Mouse (Mus musculus) cerebellum, adult 11-12 months (tissue): ENCODE measurements around the gene Caap1.
A peak's percentile ranks its signal among the peaks of the same experiment; 100 is the strongest.

ENCODE experiments used
- DNase-seq: peaks from one replicate; pipeline ENCODE4 v3.0.0; 2022

Caap1 gene

DNA sequence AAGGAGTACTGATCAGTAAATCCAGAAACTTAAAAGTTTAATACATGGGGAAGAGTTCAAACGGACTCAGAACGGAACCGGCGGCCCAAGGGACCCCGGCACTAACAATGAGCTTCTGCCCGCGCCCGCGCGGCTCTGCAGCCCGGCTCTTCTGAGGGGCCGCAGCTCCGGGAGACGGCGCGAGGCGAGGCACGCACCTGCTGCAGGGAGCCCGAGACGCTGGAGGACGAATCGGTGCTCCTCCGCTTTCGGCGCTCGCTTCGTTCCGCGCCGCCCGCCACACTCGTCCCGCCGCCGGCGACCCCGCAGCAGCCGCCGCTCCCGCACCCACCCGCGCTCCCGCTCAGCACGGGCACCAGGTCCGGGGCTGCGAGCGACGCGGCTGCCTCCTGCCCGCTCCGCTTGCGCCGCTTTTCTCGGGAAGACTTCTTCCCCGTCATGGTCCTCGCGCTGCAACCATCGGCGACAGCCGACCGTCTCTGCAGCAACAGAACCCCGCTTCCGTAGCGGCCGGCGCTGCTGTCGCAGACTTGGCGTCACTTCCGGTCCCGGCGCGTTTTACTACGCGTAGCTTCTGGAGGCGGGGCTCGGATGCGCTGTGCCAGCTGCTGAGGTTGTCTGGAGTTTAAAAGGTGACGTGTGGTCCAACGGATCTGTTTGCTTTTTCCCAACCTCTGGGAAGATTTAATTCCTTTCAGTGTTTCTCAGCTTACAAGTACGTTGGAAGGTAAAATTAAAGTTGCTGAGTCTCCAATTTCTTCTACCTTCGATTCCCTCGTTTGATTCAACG lies at the start of gene Caap1, which contains the start of gene Gm10306:
Caap1 (minus strand) TSS at position 532 of the 790 bp plus-strand sequence.
Gm10306 (plus strand) TSS at position 282 of the 790 bp plus-strand sequence.
- peak; percentile 90 for DNase-seq

DNA sequence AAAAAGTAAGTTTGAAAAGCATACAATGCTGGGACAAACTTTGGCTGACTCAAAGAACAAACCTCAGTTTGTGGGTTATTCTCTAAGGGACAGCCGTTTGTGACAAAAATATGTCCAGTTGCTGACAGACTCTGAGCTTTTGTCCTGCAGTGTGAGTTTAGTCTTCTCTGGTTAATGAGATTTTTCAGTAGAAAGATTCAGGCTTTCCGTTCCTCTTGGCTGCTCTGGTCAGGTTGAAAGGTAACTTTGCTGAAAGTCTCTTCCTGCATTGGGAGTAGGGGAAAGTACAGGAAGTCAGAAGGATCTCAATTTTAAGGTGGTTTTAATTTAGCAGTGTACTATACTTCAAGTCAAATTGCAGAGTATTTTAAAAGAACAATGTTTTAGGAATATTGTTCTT lies 49.0 kb upstream of the Caap1 start:
- no peak for DNase-seq

DNA sequence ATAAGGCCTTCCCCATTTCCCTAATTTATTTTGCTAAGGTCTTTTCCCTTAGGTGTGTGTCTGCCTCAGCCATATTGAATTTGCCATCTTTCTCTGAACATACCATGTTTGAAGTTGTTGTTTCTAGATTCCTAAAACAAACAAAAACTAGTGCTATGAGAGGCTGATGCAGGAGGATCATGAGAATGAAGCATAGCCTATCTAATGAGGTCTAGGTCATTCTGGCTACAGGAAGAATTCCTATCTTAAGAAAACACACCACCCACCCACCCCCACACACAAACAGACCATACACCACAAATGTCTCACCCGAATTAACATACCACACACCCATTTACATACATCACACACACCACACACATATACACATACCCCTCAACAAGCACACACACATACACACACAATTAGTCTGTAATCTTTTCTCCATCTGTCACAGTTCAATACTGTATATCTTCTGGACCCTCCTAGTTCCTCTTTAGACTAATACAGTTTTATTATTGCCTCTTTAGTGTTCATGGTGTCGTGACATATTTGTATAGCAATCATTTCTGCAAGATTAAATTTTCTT lies 47.9 kb upstream of the Caap1 start:
- DNase-seq, result no peak

DNA sequence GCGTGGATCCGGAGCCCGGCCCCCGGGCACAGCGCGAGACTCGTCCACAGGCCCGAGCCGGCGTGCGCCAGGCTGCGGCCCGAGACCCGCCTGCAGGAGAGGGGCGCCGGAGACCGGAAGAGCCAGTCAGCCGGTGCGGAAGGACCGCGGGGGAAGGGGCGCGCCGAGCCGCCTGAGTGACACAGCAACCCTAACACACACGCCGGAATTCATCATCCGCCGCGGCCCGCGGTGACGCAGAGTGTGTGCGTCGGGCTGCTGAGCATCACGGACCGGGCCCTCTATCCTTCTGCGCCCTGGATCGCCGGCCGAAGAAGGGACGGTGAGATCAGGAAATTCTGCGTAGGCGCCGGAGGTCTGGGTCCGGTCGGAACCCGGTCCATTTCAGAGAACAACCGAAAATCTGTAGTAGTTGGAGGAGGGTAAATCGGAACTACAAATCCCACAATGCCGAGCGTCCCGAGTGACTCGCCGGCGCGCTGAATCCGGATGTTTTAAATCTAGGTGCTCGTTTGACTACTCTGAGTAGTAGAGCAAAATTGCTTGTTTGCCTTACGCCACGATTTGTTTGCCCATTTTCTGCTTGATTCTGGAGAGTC lies 46.5 kb upstream of the Caap1 start, which contains the start of gene Plaa:
Plaa (minus strand) TSS at position 214 of the 599 bp plus-strand sequence.
- peak; percentile 88 for DNase-seq

DNA sequence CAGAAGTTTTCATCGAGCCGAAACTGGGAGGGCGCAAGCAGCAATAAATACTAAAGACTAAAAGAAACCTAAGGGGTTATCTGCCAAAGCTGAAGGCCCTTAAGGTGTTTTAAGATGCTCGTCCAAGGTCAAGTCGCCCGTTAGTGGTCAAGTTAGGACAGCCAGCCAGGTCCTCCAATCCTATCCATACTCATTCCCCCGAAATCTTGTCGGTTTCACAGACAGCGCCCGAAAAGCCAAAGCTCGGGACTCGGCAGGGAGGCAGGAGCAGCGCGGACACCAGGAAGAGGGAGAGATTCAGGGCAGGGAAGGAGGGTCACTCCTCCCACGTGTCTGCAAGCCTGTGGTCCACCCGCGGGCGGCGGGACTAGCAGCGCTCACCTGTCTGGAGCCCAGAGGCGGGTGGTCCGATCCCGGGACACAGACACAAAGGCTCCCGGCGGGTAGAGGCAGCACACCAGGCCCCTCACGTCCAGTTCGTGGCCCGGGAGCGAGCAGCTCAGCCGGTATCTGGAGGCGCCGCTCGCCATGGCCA lies 46.0 kb upstream of the Caap1 start:
- no peak for DNase-seq

DNA sequence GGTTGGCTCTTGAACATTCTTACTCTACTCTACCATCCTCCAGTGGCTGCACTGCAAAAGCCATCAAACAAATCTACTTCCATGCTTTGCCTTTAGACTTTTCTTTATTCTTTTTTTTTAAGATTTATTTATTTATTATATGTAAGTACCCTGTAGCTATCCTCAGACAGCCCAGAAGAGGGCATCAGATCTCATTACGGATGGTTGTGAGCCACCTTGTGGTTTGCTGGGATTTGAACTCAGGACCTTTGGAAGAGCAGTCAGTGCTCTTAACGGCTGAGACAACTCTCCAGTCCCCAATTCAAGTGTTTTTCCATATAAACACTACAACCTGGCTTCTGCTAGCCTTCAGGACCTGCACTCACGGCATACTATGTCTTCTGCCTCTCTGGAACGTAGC lies 44.8 kb upstream of the Caap1 start:
- DNase-seq, result peak; percentile 8

DNA sequence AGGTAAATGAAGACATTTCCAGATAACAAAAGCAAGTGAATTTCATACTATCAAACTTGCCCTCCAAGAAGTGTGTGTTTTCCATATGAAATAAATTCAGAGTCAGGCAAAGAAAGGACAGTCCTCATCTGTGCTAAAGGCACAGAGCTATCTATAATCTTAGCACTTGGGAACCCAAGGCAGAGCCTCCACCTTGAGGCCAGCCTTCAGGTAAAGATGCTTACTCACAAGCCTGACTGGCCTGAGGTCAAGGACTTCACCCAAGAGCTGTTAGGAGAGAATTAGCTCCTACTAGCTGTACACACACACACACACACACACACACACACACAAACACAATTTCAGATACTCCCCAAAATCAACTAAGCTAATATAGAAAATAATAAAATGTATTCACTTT lies 36.1 kb upstream of the Caap1 start:
- DNase-seq, result no peak

DNA sequence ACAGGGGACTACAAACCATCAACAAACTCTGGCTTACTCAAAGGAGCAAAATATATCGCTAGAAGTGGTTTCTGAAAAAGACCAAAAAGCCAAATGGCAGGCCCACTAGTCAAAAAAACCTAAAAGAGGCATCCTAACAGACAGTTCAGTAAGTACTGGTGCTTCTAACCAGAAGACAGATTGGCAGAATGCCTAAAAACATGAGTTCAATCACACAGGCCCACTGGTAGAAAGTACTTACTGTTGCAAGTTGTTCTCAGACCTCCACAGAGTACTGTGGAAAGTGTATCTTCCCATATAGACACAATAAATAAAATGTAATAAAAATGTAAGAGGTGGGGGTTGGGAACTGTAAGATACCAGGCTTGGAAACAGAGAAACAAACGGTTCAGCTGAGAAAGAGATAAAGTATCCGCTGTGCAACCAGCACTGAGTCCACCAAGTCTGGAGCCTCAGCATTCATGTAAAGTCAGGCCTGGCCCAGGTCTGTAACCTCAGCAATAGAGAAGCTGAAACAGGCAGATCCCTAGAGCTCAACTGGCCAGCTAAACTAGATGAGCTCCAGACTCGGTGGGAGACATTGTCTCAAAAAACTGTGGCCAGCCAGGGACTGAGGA lies 35.3 kb upstream of the Caap1 start:
- DNase-seq, result no peak

DNA sequence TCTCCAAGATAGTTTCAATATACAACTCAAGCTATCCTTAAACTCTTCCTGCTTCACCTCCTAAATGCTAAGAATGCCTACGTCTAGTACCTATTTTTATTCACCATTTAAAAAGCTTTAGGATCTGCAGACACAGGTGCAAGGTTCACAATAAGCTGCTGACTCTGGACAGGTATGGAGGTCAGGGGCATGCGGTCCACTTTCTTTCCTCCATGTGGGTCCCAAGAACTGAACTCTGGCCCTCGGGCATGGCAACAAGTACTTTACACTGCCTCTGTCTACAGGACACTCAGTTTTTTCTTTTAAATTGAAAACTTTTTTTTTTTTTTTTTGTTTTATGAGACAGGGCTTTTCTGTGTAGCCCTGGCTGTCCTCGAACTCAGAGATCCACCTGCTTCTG lies 16.1 kb upstream of the Caap1 start:
- no peak for DNase-seq

DNA sequence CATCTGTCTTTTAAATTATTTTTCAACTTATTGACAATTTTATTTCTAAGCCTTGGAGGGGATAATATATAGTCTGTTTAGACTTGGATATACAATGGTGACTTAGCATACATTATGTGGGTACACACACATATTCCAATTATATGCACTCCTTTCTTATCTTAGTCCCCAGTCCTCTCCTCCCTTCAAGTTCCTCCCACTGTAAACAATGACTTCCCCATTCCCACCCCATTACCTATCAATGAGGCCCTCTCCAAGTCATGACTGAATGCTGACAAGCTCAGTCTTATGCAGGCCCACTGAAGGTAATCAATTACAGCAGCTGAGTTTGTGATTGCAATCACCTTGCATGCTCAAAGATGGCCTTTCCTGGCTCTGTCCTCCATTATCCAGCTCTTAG lies 7.7 kb upstream of the Caap1 start:
- DNase-seq, result no peak

DNA sequence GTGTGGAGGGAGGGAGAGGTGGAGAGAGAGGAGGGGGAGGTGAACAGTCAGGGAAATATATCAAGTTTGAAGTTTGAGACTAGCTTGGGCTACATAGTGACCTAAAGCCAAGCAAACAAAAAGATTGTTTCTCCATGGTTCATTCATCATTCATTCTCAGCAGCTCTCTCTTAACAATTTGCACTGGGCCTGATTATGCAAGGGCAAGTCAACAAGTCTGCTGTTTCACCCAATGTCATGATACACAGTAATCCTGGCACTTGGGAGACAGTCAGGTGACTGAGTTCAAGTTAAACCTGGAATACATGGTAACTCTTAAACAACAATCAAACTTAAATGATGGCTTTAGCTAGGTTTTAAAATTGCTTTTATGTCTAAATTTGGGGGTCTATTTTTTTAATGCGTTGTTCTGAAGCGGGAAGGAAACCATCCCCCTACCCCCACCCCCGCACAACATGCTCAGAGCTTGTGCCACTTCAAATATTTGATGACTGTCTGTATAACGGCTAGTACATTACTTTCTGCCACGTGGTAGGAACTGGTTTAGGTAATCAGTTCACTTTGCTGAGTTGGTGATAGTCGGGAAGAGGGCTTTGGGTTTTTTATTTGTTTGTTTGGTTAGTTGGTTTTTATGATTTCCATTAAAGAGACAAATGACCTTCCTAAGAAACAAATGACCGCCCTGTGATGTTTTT lies 5.5 kb upstream of the Caap1 start:
- DNase-seq, result no peak

DNA sequence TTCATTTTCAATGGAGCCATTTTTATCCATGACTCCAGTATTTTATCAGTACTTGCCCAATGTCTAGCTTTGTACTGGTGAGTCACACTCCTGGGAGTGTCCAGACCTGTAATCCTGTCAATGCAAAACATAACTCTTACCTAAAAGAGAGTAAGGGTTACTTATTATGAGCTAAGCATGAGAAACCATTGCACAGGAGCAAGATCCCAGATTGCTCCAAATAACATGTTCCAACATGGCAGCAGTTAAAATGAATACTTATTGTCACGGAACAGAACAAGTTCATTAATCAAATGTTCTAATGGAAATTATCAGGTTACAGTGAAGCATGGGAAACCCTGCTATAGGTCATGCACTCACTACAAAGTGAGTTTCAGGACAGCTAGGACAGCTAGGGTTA lies 3.7 kb upstream of the Caap1 start:
- no peak for DNase-seq

DNA sequence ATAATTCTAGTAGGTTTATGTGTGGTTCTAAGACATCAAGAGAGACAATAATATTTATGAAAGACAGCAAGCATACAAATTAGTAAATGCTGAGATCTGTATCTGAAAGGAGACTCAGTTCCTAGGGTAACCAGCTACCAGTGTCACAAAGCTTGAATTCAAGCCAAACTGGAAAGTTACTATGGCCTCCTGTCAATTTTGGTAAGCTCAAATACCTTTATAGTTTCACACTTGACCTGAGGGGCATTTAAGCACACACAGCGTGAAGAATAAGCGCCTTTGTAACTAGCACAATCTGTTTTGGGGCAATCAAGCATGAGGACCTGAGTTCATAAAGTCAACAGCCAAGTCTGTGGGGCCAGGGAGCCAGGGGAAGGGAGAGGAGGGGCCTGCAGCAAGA lies 2.7 kb upstream of the Caap1 start:
- no peak for DNase-seq

DNA sequence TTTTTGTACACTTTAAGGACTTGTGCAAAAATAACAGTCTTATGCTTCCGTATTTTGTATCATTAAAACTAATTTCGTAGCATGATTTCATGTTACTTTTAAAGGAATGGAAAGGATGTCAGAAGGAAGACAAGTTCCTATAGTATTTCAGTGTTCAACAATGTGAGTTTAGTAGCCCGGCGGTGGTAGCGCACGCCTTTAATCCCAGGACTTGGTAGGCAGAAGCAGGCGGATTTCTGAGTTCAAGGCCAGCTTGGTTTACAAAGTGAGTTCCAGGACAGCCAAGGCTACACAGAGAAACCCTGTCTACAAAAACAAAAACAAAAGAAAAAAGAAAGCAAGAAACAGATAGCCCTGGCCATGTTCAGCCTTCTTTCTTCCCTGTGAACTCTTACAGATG lies 549 bp upstream of the Caap1 start:
- DNase-seq, result peak; percentile 11

DNA sequence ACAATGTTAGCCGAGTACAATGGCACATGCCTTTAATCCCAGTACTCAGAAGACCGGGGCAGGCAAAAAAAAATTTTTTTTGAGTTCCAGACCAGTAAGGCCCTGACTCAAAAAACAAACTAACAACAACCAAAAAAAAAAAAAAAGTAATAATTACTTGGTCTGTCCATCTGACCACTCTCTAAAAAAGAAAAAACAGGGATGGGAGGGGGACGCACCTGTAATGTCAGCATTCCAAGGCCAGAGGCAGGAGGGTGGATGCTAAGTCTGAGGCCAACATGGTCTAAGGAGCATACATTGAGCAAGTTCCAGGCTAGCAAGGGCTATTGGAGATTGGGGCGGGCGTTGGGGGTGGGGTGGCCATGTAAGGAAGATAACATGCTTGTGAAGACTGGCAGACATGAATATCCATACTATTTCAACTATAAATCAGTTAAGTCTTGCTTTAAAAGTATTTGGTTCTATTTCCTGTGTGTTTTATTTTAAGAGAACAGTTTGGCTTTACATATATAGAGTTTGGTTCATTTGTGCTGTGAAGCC lies 1.6 kb downstream of the Caap1 start:
- no peak for DNase-seq

DNA sequence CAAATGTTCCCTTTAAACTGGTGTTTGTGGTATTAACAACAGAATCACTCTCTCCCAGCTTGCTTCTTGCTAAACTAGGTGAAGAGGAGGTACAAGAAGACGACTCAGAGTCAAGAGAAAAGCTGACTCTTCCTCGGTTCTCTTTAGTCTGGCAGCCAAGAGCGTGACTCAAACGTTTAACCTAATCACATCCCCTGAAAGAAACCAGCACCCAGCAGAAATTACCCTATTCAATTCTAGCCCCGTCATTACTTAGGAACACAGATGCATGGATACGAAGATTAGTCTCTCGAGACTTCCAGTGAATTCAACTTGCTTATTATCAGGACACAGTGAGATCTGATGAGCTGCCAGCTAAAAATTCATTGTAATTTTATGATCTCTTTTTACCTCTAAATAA lies 12.3 kb downstream of the Caap1 start:
- DNase-seq, result no peak

DNA sequence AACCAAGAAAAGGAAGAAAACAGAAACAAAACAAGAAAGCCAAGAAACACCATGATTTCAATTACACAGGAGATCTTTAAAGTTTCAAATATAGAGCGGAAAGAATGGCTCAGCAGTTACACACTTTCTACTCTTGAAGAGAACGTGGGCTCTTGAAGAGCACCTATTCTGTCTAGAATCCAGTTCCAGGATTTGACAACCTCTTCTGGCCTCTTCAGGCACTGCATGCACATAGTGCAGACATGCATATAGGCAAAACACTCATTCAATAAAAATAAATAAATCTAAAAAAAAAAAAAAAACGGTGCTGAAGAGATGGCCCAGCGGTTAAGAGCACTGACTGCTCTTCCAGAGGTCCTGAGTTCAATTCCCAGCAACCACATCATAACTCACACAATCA lies 13.6 kb downstream of the Caap1 start:
- DNase-seq, result no peak

DNA sequence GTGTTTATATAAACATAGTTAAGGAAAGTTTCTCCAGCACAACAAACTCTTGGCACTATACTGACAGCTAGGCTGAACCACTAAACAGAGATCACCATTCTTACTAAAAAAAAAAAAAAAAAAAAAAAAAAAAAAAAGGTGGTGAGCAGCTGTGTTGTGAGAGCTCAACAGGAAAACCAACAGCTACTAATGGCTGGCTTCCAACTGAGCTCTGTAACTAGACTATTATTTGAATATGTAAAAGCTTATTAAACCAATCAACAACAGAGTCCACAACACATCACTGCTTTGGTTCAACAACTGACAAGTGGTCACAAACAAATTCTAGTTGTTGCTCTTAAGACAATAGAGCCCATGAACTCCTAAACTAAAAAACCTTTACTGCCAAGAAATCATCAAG lies 23.4 kb downstream of the Caap1 start:
- DNase-seq, result no peak

DNA sequence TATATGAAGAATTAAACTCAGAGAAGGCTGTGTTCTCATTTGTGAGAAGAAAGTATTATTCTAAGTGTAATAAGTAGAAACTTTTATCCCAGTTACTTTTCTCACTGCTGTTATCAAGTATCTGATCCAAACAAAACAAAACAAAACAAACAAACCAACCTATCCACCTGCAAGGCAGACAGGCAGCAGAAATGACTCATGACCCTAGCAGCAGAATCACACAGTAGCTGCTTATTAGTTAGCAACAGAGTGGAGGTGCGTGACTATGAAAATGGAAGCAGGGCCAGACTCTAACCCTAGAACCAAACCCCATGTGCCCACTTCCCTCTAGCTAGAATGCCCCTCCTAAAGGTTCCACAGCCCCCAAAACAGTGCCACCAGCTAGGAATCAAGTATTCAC lies 27.1 kb downstream of the Caap1 start:
- DNase-seq, result no peak

DNA sequence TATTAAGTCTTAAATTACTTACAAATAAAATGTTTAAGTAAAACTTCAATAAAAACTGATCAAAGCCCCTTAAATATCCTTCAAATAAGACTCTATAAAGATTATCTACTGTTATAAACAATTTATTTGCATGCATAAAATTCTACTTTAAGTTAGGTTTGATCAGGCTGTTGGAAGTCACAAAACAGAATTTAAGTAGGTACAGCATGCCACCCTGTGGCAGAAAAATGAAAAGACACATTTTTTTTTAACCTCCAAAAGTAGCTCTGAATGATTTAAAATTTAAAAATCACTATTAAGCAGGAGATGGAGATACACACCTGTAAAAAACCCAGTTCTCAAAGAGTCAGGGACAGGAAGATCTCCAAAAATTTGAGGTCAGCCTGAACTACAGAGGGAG lies 33.3 kb downstream of the Caap1 start:
- DNase-seq, result no peak

DNA sequence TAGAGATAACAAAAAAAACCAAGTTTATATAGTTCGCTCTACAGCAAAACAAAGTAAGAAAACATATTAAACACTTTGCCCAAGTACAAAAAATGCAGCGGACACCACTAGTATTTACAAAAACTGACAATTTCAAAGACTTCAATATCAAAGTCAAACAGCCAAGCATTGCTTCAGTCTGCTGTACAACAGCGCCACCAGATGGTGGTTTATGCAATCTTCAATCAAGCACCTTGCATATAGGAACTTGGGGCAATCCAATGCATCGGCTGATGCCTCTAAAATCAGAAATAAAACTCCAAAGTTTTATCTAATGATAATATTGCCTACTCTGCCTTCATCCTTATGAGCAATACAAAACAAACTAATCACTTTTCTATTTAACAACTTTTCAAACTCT lies 39.0 kb downstream of the Caap1 start:
- no peak for DNase-seq

DNA sequence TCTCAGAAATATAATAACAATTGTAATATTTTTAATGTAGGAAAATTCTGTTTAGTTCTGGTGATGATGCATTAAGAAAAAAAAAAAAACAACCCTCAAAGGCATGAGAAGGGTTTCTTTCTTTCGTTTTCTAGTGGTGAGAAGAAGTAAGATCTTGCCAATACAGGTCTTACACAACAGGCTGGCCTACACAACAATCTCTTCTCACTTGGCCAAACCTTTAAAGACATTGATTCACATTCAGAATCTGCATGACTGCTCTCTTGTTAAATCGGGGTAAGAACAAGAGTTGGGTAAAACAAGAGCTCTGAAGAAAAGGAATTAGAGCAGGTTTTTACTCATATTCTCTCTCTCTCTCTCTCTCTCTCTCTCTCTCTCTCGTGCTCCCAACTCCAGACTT lies 41.2 kb downstream of the Caap1 start:
- no peak for DNase-seq
